In genomic region chr11:102430121-102431017, GRCm38 (mm10) we compare ENCODE assay signal across 8 mouse cellular contexts. TPM values are rescaled to one million over a fixed set of nuclear protein-coding genes. Genes with fewer than 3 reads are reported as not detected.
A peak's percentile ranks its signal among the peaks of the same experiment; 100 is the strongest.
DNase-seq lines count a peak whose midpoint lies in the region; ATAC-seq lines count a peak whose summit lies in the region.

Gene Grn, plus strand, starts transcription at chr11:102430315.

- H3K36me3 ChIP-seq in hindbrain, embryonic 15.5 days = peaks cover 8% of the 10 kb centered on the region; the same call in 1 of the 2 replicates

- H3K4me3 ChIP-seq in hindbrain, embryonic 15.5 days = peak within 1 kb of the TSS; percentile 72

- no peaks in the 10 kb centered on the region for H3K9me3 ChIP-seq in hindbrain, embryonic 15.5 days

- H3K4me2 ChIP-seq in hindbrain, embryonic 15.5 days = peak within 1 kb of the TSS; percentile 95

- DNase-seq in gastrocnemius, adult 18-20 months (ENCODE audit: low spot score) = peak; percentile 94
- DNase-seq in left cerebral cortex, adult 11 months (ENCODE audit: low spot score) = peak; percentile 96
- peak; percentile 98 for DNase-seq in lung, postnatal 36 days
- peak; percentile 94 for DNase-seq in retina, embryonic 14.5 days (ENCODE audit: low spot score)
- DNase-seq in thymus, postnatal 4 days = peak; percentile 66

- H3K9ac ChIP-seq in hindbrain, embryonic 15.5 days = peak within 1 kb of the TSS; percentile 63

- WGBS in hindbrain, embryonic 15.5 days = under 1% methylated on average over 29 of the region's 29 CpGs

- H3K27ac ChIP-seq in hindbrain, embryonic 15.5 days (replicated peaks) = peak within 1 kb of the TSS; percentile 69

- peak; percentile 71 for ATAC-seq in activated CD4-positive, CD25-positive, alpha-beta regulatory T cell, adult 4 months
- peak; percentile 54 for ATAC-seq in common myeloid progenitor, adult 5-6 weeks (replicated peaks; ENCODE audit: low read depth, poor library complexity, severe bottlenecking)
- ATAC-seq in hindbrain, embryonic 15.5 days (ENCODE audit: low FRiP score, low read depth) = peak; percentile 91

- peaks cover 31% of the 10 kb centered on the region for H3K4me1 ChIP-seq in hindbrain, embryonic 15.5 days (replicated peaks)

- H3K27me3 ChIP-seq in hindbrain, embryonic 15.5 days = no peaks in the 10 kb centered on the region

RNA-seq across cellular contexts. Expression of gene Grn, which starts in this region (rescaled TPM):
- 10 to 100 TPM; 23.7 to 30.3 TPM for polyA plus RNA-seq in activated CD4-positive, CD25-positive, alpha-beta regulatory T cell, adult 4 months (2017; shearing (Covaris generic))
- 20.9 and 26.1 TPM in 2 replicates for total RNA-seq in common myeloid progenitor, adult 5-6 weeks (2017)
- 10 to 100 TPM; 17.1 to 20.7 TPM for total RNA-seq in gastrocnemius, adult 18-20 months (2021)
- polyA plus RNA-seq in hindbrain, embryonic 15.5 days (2015; fragmentation: Nextera tagmentation; extraction: Ambion mirVana) = 85.7 and 85.9 TPM in 2 replicates

Comparison
In these comparisons a context has a peak if more than half of its experiments do, and no peak if none do; other contexts are left out.
1. Peak in every context shown above with its lines: DNase-seq, ATAC-seq, H3K4me3 ChIP-seq and H3K27ac ChIP-seq.